Mouse (Mus musculus) right cerebral cortex, postnatal 14 days (tissue): ENCODE data around the gene Fgfr3.

Source experiments
- DNase-seq: peaks from one replicate; pipeline ENCODE4 v3.0.0; 2022

The Fgfr3 gene

GRCm38 (mm10) chr5:33733837-33734236 is 12.4 kb downstream of the Fgfr3 start:
- no peak for DNase-seq

GRCm38 (mm10) chr5:33735412-33736092 is 14.1 kb downstream of the Fgfr3 start:
- no peak for DNase-seq

GRCm38 (mm10) chr5:33736230-33736629 is 14.8 kb downstream of the Fgfr3 start:
- DNase-seq = no peak

- DNase-seq = peak; percentile 75
Measured at GRCm38 (mm10) chr5:33737903-33738321, 16.4 kb downstream of the Fgfr3 start.

GRCm38 (mm10) chr5:33738341-33738740 is 16.9 kb downstream of the Fgfr3 start:
- DNase-seq = no peak

GRCm38 (mm10) chr5:33740548-33740947 is 19.1 kb downstream of the Fgfr3 start:
- DNase-seq = no peak

GRCm38 (mm10) chr5:33743481-33743880 is 22.0 kb downstream of the Fgfr3 start:
- DNase-seq = no peak

- DNase-seq = no peak
Measured at GRCm38 (mm10) chr5:33777195-33777594, 55.7 kb downstream of the Fgfr3 start.

- DNase-seq = no peak
Measured at GRCm38 (mm10) chr5:33781964-33782344, 60.5 kb downstream of the Fgfr3 start.

- DNase-seq = peak; percentile 94
Measured at GRCm38 (mm10) chr5:33782345-33782998, 61.0 kb downstream of the Fgfr3 start, which contains the start of gene Letm1. Letm1 (minus strand) TSS chr5:33782817.

GRCm38 (mm10) chr5:33782999-33783390 is 61.5 kb downstream of the Fgfr3 start:
- peak; percentile 21 for DNase-seq
